Mouse (Mus musculus) CD4-positive, CD25-positive, alpha-beta regulatory T cell (primary cell): ENCODE measurements around the gene Krtap1-5. TPM values are rescaled to one million over a fixed set of nuclear protein-coding genes. Genes with fewer than 3 reads are reported as not detected.

ENCODE experiments used
- polyA plus RNA-seq: library from polyadenylated mRNA; unstranded; fragments of 100-300 nt; shearing (Covaris generic); gene quantifications from one replicate; pipeline ENCODE4 v1.2.1, GENCODE M21; 2017

Gene Krtap1-5
- not detected for polyA plus RNA-seq

GRCm38 (mm10) chr11:99580636-99581035 lies at the start of gene Krtap1-5:
TSS of gene Krtap1-5 (minus strand) at chr11:99581016.

DNA sequence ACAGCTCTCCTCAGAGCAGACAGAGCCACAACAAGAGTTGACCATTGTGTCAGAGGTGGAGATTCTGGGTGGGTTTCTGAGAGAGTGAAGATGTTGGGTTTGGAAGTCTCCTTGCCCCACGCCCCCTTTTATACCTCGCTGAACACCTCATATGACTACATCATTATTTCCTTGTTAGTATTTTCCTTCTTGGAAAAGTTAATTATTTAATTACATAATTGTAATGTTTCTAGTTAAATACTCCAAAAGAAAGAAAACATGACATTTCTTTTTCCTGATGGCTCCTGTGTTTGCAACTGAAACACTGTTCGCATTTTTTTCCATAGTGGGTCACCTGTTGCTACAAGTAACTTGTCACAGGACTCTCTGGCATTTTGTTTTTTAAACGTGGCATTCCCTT lies 47.3 kb upstream of the Krtap1-5 start, which contains the start of gene Krtap4-1:
Gene Krtap4-1, minus strand, starts transcription at position 101 of the 400 bp plus-strand sequence.

GRCm38 (mm10) chr11:99620335-99620734 lies 39.5 kb upstream of the Krtap1-5 start, which contains the start of gene Gm11562:
TSS of gene Gm11562 (minus strand) at chr11:99620435.

GRCm38 (mm10) chr11:99614796-99615363 lies 34.1 kb upstream of the Krtap1-5 start, which contains the start of gene Krtap2-4:
TSS of gene Krtap2-4 (minus strand) at chr11:99614846.

DNA sequence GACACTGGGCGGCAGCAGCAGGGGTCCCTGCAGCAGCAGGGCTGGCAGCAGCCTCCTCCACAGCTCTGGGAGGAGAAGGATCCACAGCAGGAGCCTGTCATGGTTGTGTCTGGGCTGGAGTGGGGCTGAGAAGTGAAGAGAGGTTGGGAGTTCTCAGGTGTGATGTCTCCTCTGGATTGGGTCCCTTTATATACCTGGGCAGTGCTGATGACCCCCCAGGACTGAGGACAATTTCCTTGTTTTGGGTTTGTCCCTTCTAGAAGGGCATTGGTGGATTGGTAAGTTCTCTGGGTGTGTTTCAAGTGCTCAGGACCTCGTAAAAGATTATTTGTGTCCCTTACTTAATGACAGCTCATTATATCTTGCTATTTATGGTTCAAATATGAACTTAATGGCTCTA lies 29.3 kb upstream of the Krtap1-5 start, which contains the start of gene Gm11937:
Gene Gm11937, minus strand, starts transcription at position 101 of the 400 bp plus-strand sequence.

DNA sequence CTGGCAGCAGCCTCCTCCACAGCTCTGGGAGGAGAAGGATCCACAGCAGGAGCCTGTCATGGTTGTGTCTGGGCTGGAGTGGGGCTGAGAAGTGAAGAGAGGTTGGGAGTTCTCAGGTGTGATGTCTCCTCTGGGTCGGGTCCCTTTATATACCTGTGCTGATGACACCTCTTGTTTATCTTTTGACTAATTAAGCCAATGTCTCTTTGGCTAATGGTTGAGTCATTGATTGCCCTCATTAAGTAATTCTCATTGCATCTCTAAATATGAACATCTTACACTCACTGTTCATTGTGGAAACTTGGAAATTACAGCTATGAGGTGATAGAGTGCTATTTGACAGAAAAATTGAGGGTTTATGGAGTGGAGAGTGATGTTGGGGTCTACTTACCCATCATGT lies 22.4 kb upstream of the Krtap1-5 start, which contains the start of gene Gm11938:
Gene Gm11938, minus strand, starts transcription at position 101 of the 400 bp plus-strand sequence.

DNA sequence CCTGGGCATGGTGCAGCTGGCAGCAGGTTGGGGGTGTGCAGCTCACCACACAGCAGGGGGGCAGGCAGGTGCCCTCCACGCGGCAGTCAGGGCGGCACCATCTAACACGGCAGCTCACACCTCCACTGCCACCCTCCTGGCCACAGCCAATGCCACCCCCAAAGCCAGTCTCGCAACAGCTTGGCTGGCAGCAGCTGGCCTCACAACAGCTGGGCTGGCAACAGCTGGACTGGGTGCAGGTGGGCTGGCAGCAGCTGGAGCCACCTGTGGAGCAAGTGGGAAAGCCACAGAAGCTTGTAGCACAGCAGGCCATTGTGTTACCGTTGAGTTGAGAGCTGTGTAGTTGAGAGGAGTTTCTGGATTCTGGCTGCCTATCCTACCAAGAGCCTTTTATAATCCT lies 16.9 kb upstream of the Krtap1-5 start, which contains the start of gene Krtap9-3:
Gene Krtap9-3, minus strand, starts transcription at position 364 of the 400 bp plus-strand sequence.

GRCm38 (mm10) chr11:99590981-99591380 lies 10.2 kb upstream of the Krtap1-5 start, which contains the start of gene Krtap1-3:
TSS of gene Krtap1-3 (minus strand) at chr11:99591339.

GRCm38 (mm10) chr11:99583245-99583704 lies 2.5 kb upstream of the Krtap1-5 start, which contains the start of gene Krtap1-4:
TSS of gene Krtap1-4 (minus strand) at chr11:99583654.

DNA sequence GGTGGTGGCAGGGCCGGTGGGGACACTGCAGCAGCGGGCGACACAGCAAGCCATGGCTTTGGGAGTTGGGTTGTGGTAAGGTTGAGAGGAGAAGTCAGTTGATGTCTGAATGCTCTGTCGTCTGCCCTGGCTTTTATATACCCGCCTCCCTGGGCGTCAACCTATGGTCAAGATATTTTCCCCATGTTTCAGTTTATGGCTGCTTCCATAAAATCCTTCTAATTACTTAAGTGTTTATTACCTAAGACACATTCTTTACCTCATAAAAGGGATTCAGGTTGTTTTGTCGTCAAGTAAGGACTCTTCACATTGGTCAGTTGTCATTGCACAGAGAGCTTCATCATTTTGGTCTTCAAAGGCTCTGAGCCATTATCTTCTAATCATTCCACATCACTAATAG lies 14.3 kb downstream of the Krtap1-5 start, which contains the start of gene Krtap3-1:
Gene Krtap3-1, minus strand, starts transcription at position 101 of the 400 bp plus-strand sequence.

DNA sequence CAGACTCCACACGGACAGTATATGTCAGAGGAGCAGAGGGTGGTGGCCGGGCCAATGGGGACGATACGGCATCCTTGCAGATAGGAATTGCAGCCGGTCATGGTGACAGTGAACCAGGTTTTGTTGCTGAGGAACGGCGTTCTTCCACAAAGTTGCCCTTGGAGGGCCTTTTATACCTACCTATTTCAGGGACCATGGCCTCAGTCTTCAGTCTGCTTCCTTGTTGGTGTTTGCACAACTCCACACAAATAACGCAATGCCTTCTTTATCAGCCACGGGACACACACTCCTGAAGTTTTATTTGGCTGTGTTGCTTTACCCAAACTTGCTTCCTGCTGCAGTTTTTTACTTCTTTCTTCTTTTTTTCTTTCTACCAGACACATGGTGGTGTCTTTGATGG lies 21.4 kb downstream of the Krtap1-5 start, which contains the start of gene Gm11939:
Gene Gm11939, minus strand, starts transcription at position 101 of the 400 bp plus-strand sequence.

DNA sequence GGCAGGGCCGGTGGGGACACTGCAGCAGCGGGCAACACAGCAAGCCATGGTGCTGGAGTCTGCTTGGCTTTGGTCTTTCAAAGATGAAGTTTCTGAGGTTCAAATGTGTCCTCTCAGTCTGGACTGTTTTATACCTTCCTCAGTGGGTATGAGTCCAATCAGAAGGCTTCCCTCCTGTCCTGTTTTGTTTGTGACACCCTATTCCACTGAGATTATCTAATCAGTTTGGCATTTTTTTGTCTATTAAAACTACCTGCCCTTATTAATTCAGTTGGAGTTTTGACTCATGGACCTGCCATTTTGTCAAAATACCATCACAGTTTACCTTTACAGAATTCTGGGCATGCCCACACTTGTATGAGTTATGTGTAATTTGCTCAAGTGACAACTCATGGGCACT lies 24.1 kb downstream of the Krtap1-5 start, which contains the start of gene Krtap3-2:
Gene Krtap3-2, minus strand, starts transcription at position 101 of the 400 bp plus-strand sequence.

DNA sequence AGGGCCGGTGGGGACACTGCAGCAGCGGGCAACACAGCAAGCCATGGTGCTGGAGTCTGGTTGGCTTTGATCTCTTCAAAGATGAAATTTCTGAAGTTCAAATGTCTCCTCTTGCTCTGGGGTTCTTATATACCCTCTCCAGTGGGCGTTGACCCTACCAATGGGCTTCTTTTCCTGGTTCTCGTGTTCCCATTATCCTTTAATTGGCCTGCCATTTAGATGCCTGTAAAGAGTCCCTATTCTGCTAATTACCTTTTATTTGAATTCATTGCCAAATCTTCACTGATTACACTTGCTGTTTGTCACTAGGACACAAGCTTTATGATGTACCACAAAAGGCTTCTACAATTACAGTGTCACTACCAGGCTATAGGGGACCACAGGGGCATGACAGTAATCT lies 30.1 kb downstream of the Krtap1-5 start, which contains the start of gene Krtap3-3:
Gene Krtap3-3, minus strand, starts transcription at position 101 of the 400 bp plus-strand sequence.

Other genes starting within 250 kb of the Krtap1-5 start
- not detected for gene Krt26, start 243.1 kb downstream of the Krtap1-5 start, polyA plus RNA-seq
- not detected for gene Krt27, start 229.9 kb downstream of the Krtap1-5 start, polyA plus RNA-seq
- gene Krt28, start 206.1 kb downstream of the Krtap1-5 start, polyA plus RNA-seq: not detected
- gene Krt10, start 191.7 kb downstream of the Krtap1-5 start, polyA plus RNA-seq: 15.0 TPM
- not detected for gene Krt12, start 158.8 kb downstream of the Krtap1-5 start, polyA plus RNA-seq
- gene Krt20, start 142.9 kb downstream of the Krtap1-5 start, polyA plus RNA-seq: not detected
- gene Krt23, start 87.9 kb downstream of the Krtap1-5 start, polyA plus RNA-seq: not detected
- not detected for gene Krt39, start 59.7 kb downstream of the Krtap1-5 start, polyA plus RNA-seq
- not detected for gene Krt40, start 37.9 kb downstream of the Krtap1-5 start, polyA plus RNA-seq
- not detected for gene Krtap3-3, start 30.2 kb downstream of the Krtap1-5 start, polyA plus RNA-seq
- gene Krtap3-2, start 24.2 kb downstream of the Krtap1-5 start, polyA plus RNA-seq: not detected
- not detected for gene Gm11939, start 21.6 kb downstream of the Krtap1-5 start, polyA plus RNA-seq
- not detected for gene Krtap3-1, start 14.4 kb downstream of the Krtap1-5 start, polyA plus RNA-seq
- gene Krtap1-4, start 2.6 kb upstream of the Krtap1-5 start, polyA plus RNA-seq: not detected
- not detected for gene Krtap1-3, start 10.3 kb upstream of the Krtap1-5 start, polyA plus RNA-seq
- gene Krtap9-3, start 17.1 kb upstream of the Krtap1-5 start, polyA plus RNA-seq: not detected
- not detected for gene Gm11938, start 22.3 kb upstream of the Krtap1-5 start, polyA plus RNA-seq
- gene Gm11937, start 29.2 kb upstream of the Krtap1-5 start, polyA plus RNA-seq: not detected
- gene Krtap2-4, start 33.8 kb upstream of the Krtap1-5 start, polyA plus RNA-seq: not detected
- gene Gm11562, start 39.4 kb upstream of the Krtap1-5 start, polyA plus RNA-seq: not detected
- gene Krtap4-1, start 47.2 kb upstream of the Krtap1-5 start, polyA plus RNA-seq: not detected
- gene Krtap4-2, start 54.1 kb upstream of the Krtap1-5 start, polyA plus RNA-seq: not detected
- not detected for gene Krtap4-7, start 63.1 kb upstream of the Krtap1-5 start, polyA plus RNA-seq
- not detected for gene Gm11555, start 69.2 kb upstream of the Krtap1-5 start, polyA plus RNA-seq
- not detected for gene Gm11563, start 77.9 kb upstream of the Krtap1-5 start, polyA plus RNA-seq
- not detected for gene Krtap4-6, start 84.9 kb upstream of the Krtap1-5 start, polyA plus RNA-seq
- gene Gm14190, start 109.7 kb upstream of the Krtap1-5 start, polyA plus RNA-seq: not detected
- not detected for gene Gm14180, start 153.3 kb upstream of the Krtap1-5 start, polyA plus RNA-seq
- gene Gm11595, start 191.9 kb upstream of the Krtap1-5 start, polyA plus RNA-seq: not detected
- gene Krtap4-8, start 199.7 kb upstream of the Krtap1-5 start, polyA plus RNA-seq: not detected
- not detected for gene Krtap4-9, start 204.2 kb upstream of the Krtap1-5 start, polyA plus RNA-seq
- gene Gm11596, start 212.5 kb upstream of the Krtap1-5 start, polyA plus RNA-seq: not detected
- gene Gm11569, start 217.9 kb upstream of the Krtap1-5 start, polyA plus RNA-seq: not detected
- not detected for gene Gm11554, start 223.4 kb upstream of the Krtap1-5 start, polyA plus RNA-seq
- not detected for gene Krtap4-13, start 228.9 kb upstream of the Krtap1-5 start, polyA plus RNA-seq
- gene Gm11564, start 234.7 kb upstream of the Krtap1-5 start, polyA plus RNA-seq: not detected